Mouse (Mus musculus) neutrophil, adult 5-6 weeks (primary cell): ENCODE results near the gene Srebf1. TPM values are rescaled to one million over a fixed set of nuclear protein-coding genes. Genes with fewer than 3 reads are reported as not detected.

Experiments used
- ATAC-seq: fragments of 151-379, 151-347 bp; 2 replicates; pipeline ENCODE4 v1.8.0; 2017; ENCODE audit warnings: mild to moderate bottlenecking, moderate TSS enrichment; ENCODE audit not compliant: insufficient number of reproducible peaks, poor library complexity, low FRiP score, severe bottlenecking; ENCODE audit errors: extremely low read depth
- total RNA-seq: library from RNA; stranded (forward); fragments of 200-1000 nt; gene quantifications from 2 replicates; pipeline ENCODE4 v1.2.3, GENCODE M21; 2017

The Srebf1 gene
- total RNA-seq, 1 experiment from 2014 or later = 30.3 TPM

- ATAC-seq = no peak
Measured at GRCm38 (mm10) chr11:60244503-60245143, 22.2 kb upstream of the Srebf1 start.

DNA sequence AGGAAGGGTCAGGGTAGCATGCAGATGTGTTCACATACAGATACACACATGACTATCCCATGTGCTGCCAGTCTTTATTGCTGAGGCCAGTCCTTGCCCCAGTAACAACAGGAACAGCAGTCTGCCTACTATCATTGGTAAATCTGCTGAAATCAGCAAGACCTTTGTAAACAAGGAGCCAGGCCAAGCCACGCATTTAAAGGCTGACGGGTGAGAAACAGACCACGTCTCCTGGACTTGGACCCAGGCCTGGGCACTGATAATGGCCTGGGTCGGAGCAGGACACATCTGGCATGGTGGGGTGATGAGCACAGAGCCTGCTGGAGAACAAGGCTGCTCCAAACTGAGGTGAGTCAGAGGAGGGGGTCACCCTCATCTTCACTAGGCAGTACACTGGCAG is 18.1 kb upstream of the Srebf1 start:
- no peak for ATAC-seq

DNA sequence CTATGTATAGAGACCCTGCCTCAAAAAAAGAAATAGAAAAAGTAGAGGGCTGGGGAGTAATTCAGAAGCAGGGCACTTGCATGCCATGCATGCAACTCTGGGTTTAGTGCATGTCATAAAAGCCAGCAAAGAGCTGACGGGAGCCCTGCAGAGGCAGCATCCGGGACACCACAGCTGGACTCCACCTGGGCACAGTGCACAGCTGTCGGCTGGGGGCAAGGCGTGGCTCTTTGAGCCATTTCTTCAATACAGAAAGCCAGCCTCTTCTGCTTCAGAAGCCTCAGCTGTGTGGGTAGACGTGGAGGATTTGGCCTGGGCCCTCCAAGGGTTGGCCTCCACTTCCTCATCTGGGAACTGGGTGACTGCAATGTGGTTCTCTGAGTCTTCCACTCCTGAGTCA is 13.0 kb upstream of the Srebf1 start:
- ATAC-seq = no peak

GRCm38 (mm10) chr11:60233235-60233634 is 10.9 kb upstream of the Srebf1 start:
- ATAC-seq = no peak

GRCm38 (mm10) chr11:60232441-60233058 is 10.2 kb upstream of the Srebf1 start:
- no peak for ATAC-seq

DNA sequence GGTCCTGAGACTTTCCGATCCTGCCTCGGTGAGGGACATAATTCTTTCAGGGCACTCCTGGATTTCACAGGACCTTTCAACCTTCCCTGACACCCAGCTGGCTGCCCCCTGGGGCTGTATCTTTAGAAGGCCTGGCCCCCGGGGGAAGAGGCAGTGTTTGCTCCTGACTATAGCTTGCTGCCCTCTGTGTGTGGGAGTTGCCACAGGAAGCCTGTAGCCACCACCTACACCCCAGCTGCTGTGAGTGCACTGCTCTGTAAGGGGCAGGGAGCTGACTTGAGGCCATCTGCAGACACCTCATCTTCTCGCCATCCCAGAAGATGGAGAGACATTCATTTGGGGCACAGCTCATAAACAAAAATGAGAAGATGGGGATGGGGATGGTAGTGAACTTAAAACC is 9.6 kb upstream of the Srebf1 start:
- no peak for ATAC-seq

DNA sequence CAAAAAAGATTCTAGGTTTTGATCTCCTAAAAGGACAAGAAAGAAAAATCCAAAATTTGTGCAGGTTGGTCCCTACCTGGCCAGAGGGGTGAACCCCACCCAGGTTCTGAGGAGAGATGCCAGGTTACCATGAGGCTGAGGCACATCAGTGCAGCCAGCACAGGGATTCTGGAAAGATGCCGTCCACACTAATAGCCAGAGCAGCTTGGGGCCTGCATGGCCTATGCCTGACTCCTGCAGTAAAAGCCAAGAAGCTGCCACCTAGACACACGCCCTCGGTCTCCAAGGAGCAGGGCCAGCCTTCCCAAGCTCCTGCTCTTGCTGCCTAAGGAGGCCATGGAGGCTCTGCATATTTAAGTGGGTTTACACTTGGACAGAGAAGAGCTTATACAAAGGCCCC is 8.9 kb upstream of the Srebf1 start:
- ATAC-seq = no peak

- ATAC-seq = no peak
Measured at GRCm38 (mm10) chr11:60230512-60230911, 8.1 kb upstream of the Srebf1 start.

GRCm38 (mm10) chr11:60229821-60230220 is 7.4 kb upstream of the Srebf1 start:
- no peak for ATAC-seq

DNA sequence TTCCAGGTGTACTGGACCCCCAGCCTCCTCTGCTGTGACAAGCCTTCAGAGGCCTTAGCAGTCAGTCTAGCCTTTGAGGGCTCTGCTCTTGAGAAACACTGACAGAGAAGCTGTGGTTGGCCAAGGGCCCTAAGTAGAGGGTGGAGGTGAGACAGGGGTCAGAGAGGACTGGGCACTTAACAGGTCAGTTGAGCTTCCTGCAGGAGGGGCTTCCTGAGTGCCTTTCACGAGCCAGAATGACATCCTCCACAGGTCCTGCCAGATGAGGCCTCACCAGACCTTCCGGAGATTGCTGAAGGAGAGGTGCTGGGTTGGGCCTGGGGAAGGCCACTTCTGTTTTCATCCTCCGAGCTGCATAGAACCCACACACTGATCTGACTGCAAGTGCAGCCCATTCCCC is 6.1 kb upstream of the Srebf1 start:
- no peak for ATAC-seq

DNA sequence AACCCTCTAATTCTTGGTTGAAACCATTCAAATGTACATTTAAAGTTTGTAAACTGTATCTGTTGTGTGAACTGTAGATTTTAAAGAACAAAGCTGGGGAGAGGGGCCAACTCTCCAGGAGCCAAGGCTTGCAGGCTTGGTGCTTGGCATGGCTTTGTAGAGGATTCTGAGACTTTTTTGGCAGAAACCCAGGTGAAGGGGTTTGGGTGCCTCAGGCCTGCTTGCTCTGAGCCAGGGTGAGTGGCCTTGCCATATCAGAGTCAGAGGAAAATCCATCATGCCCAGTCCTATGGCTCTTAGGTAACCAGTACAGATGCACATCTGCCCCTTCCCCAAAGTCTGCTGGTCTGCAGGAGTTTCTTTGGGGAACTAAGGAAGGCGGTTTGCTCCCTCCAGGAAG is 3.5 kb upstream of the Srebf1 start:
- ATAC-seq = no peak

GRCm38 (mm10) chr11:60224676-60225075 is 2.3 kb upstream of the Srebf1 start:
- ATAC-seq = no peak

DNA sequence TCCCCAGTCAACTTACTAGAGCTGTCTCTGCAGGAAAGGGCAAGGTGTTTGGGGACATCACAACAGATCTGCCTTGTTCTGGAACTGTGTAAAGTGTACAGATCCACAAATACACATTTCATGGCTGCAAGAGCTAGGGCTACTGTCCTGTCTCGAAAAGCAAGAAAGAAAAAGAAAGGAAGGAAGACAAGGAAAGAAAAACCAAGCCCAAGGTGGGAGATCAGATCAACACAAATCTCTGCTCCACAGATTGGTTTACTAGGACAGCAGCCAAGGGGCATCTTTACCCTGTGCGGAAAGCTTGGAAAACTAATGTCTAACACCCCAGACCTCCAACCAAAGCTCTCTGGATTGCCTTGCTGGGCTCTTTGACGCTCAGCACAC is 304 bp downstream of the Srebf1 start:
- no peak for ATAC-seq

DNA sequence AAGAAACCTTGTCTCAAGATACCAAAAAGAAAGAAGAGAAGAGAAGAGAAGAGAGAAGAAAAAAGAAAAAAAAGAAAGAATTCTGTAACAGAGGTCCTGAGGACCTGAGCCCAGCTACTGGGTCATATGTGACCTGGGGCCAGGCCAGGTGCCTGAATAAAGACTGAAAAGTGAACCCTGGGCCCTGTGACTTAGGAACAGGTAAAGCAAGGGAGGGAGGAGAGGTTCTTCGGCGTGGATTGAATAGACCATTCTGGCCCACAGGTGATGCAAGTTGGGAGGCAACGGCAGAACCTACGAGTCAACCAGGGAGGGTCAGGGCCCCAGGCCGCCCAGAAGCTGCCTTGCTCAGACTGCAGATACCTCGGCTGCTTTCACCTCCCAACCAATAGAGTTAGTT is 956 bp downstream of the Srebf1 start:
- ATAC-seq = no peak

DNA sequence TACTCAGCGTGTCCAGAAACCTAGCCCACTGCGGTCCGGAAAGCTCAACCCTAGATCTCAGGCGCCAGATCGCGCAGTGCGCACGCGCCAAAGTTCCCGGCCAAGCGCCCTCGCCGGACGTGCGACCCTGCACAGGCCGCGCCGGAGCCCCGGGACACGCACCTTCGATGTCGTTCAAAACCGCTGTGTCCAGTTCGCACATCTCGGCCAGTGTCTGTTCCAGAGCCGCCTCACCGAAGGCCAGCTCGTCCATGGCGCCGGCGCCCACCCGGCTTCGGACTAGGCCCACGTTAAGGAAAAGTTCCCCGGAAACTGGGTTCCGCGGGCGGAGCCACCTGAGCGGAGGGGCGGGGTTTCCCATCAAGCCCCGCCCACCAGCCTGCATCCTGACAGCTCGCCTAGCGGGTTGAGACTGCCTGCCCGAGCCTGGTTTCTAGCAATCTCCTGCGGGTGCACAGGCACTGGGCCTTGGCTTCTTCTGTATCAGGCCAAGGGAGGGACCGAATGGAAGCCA is 2.0 kb downstream of the Srebf1 start:
- peak; percentile 68 for ATAC-seq

GRCm38 (mm10) chr11:60219609-60220008 is 2.8 kb downstream of the Srebf1 start:
- no peak for ATAC-seq

DNA sequence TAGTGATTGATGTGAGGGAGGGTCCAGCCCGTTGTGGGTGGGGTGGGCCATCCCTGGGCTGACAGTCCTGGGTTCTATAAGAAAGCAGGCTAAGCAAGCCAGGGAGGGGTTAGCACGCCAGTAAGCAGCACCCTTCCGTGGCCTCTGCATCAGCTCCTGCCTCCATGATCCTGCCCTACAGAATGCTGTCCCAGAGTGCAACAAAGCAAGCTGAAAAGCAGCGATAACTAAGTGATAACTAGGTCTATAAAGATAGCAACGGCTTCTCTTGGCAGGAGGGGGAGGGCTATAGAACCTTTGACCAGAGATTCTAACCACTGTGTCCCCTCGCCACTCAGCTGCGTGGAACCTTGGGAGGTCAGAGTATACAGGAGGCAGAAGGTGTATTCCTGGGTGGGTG is 4.9 kb downstream of the Srebf1 start:
- no peak for ATAC-seq

- no peak for ATAC-seq
Measured at GRCm38 (mm10) chr11:60216671-60217070, 5.7 kb downstream of the Srebf1 start.

DNA sequence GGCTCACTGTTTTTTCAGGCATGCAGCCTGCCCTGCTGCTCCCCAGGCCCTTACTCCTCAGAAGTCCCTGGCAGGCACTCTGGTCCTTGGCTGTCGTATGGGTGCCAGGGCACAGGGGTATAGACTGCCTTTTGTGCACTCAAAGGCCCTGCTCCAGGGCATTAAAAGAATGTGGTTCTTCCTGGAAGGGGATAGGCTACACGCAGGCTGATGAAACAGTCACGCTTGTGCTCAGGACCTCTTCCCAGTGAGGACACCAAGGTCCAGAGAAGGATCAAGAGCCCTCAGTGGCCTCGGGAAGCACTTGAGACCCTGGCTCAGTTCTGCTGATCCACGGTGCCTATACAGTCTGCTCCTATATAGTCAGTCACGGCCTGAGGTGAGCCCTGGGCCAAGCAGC is 9.1 kb downstream of the Srebf1 start:
- ATAC-seq = no peak

GRCm38 (mm10) chr11:60211761-60212160 is 10.6 kb downstream of the Srebf1 start:
- ATAC-seq = no peak

DNA sequence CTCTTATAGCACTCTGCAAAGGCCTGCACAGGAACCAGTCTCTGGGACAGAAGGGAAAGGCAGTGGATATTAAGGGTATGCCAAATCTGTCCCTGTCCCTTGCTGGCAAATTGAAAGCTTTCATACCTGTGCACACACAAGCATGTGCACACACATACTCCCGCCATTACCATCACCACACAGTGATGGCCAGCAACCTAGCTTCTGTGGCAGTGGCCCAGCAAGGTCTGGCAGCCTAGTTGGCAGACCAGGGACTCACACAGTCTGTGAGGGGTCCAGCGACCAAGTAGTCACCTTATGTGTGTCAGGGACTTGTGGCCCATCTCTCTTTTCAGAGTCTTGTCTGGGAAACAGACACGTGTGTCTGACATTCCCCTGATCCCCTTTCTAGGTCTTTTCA is 11.2 kb downstream of the Srebf1 start:
- no peak for ATAC-seq
